Mouse (Mus musculus) C2C12 (cell line): ENCODE measurements around the gene Usp15.

Experiments
- CEBPB ChIP-seq: IDR thresholded peaks from one replicate; pipeline ENCODE4 v1.6.1; 2011; ENCODE audit warnings: low read depth, mild to moderate bottlenecking, control low read depth, moderate library complexity
- CTCF ChIP-seq: IDR thresholded peaks from one replicate; pipeline ENCODE4 v1.5.1; 2011; ENCODE audit not compliant: control insufficient read depth, insufficient read depth, insufficient read length
- MAX ChIP-seq: IDR thresholded peaks from one replicate; pipeline ENCODE4 v1.6.1; 2011; ENCODE audit warnings: mild to moderate bottlenecking, control low read depth
- MYOD1 ChIP-seq: IDR thresholded peaks from one replicate; pipeline ENCODE4 v1.6.1; 2011; ENCODE audit warnings: low read depth; ENCODE audit not compliant: control insufficient read depth, insufficient read length
- MYOG ChIP-seq: IDR thresholded peaks from one replicate; pipeline ENCODE4 v1.6.1; 2011; ENCODE audit not compliant: control insufficient read depth, insufficient read length; ENCODE audit errors: extremely low read depth
- USF1 ChIP-seq: IDR thresholded peaks from one replicate; pipeline ENCODE4 v1.6.1; 2011; ENCODE audit warnings: low read depth, mild to moderate bottlenecking, control low read depth, moderate library complexity

- TF ChIP-seq CTCF = no peak
- TF ChIP-seq USF1 = no peak
- no peak for TF ChIP-seq CEBPB
- no peak for TF ChIP-seq MAX
- TF ChIP-seq MYOD1 = no peak
- TF ChIP-seq MYOG = no peak
Observed at GRCm38 (mm10) chr10:123146349-123146748, 50.4 kb downstream of the Usp15 start.
